ENCODE assay signal across 8 mouse cellular contexts in the genomic region with DNA sequence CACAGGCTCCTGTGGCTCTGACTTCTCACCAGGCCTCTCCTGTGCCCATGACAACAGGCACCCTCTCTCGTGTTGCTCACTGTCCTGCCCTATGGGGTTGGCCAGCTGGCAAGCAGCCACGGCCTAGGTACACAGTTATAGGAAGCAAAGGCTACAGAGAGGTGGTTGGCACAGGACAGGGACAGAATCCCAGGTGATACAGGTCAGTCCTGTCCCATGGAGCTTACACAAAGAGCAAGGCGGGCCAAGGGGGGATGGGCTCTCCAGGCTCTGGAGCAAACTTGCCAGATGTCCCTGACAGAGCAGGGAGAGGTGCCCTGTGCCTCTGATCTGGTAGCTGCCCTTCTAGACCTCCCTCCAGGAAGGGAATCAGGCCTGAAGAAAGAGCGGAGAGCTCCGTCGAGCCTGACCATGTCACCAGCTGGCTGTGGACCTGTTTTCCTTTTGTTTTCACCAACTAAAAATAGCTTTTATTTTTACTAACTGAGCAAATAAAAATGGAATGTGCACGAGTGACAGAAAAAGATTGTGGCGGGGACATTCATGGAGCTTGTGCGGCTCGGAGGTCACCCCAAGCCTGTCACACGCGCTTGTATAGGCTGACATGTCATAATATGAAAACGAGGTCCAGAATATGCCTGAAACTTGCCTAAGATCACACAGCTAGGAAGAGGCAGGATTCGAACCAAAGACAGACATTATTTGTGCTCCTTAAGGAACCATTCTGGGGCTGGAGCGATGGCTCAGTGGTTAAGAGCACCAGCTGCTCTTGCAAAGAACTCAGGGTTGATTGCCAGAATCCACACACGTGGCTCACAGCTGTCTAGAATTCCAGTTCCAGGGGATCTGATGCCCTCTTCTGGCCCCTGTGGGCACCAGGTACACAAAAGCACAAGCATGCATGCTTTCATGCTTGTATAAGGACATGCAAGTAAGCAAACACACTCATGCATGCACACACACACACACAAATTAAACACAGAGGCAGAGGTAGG. TPM values are rescaled to one million over a fixed set of nuclear protein-coding genes. Genes with fewer than 3 reads are reported as not detected.
DNase-seq lines count a peak whose midpoint lies in the region; ATAC-seq lines count a peak whose summit lies in the region.

No protein-coding gene starts in this region.

- WGBS in forebrain, embryonic 10.5 days: 76% methylated on average over 16 of the region's 16 CpGs
- WGBS in forebrain, embryonic 16.5 days: 57% methylated on average over 16 of the region's 16 CpGs
- WGBS in lung, embryonic 16.5 days: 40% methylated on average over 16 of the region's 16 CpGs

- DNase-seq in forebrain, embryonic 10.5 days (ENCODE audit: extremely low spot score, low spot score): no peak
- DNase-seq in cerebellum, adult 9-10 months: peak; percentile 69
- DNase-seq in heart, adult 8-10 months (ENCODE audit: low spot score): peak; percentile 71
- DNase-seq in kidney, adult 9 months: peak; percentile 80
- DNase-seq in testis, postnatal 10 days (ENCODE audit: low spot score): peak; percentile 58

- peaks cover 49% of the 10 kb centered on the region for H3K36me3 ChIP-seq in forebrain, embryonic 10.5 days (replicated peaks)
- H3K36me3 ChIP-seq in forebrain, embryonic 16.5 days (ENCODE audit: control insufficient read depth, insufficient read depth): no peaks in the 10 kb centered on the region
- no peaks in the 10 kb centered on the region for H3K36me3 ChIP-seq in lung, embryonic 16.5 days (ENCODE audit: control insufficient read depth, insufficient read depth, low read length)

- H3K4me2 ChIP-seq in forebrain, embryonic 16.5 days (ENCODE audit: low read length): no peak overlapping the region
- no peak overlapping the region for H3K4me2 ChIP-seq in lung, embryonic 16.5 days (ENCODE audit: low read depth, low read length)

- H3K27ac ChIP-seq in forebrain, embryonic 10.5 days: peak overlapping the region; percentile 77
- H3K27ac ChIP-seq in forebrain, embryonic 16.5 days (ENCODE audit: low read length): no peak overlapping the region
- peak overlapping the region; percentile 80 for H3K27ac ChIP-seq in lung, embryonic 16.5 days (ENCODE audit: low read length)

- peaks cover 60% of the 10 kb centered on the region for H3K4me1 ChIP-seq in forebrain, embryonic 10.5 days
- H3K4me1 ChIP-seq in forebrain, embryonic 16.5 days (replicated peaks; ENCODE audit: control insufficient read depth, insufficient read depth, low read length): peaks cover 9% of the 10 kb centered on the region; the same call in 1 of the 2 replicates
- peaks cover 27% of the 10 kb centered on the region for H3K4me1 ChIP-seq in lung, embryonic 16.5 days (replicated peaks; ENCODE audit: control insufficient read depth, insufficient read depth, low read length)

- no peak for ATAC-seq in forebrain, embryonic 16.5 days
- ATAC-seq in lung, embryonic 16.5 days (ENCODE audit: low read depth): peak; percentile 58
- no peak for ATAC-seq in erythroblast, adult 5-6 weeks (replicated peaks; ENCODE audit: low FRiP score, poor library complexity, severe bottlenecking)

- no peaks in the 10 kb centered on the region for H3K27me3 ChIP-seq in forebrain, embryonic 10.5 days (ENCODE audit: poor library complexity, severe bottlenecking)
- no peaks in the 10 kb centered on the region for H3K27me3 ChIP-seq in forebrain, embryonic 16.5 days (replicated peaks; ENCODE audit: control insufficient read depth, insufficient read depth, low read length)
- no peaks in the 10 kb centered on the region for H3K27me3 ChIP-seq in lung, embryonic 16.5 days (ENCODE audit: control insufficient read depth, insufficient read depth, low read depth, low read length)

- no peak overlapping the region for H3K4me3 ChIP-seq in forebrain, embryonic 10.5 days
- no peak overlapping the region for H3K4me3 ChIP-seq in forebrain, embryonic 16.5 days (replicated peaks; ENCODE audit: low read length)
- no peak overlapping the region for H3K4me3 ChIP-seq in lung, embryonic 16.5 days (ENCODE audit: low read length)

- no peaks in the 10 kb centered on the region for H3K9me3 ChIP-seq in forebrain, embryonic 10.5 days
- H3K9me3 ChIP-seq in forebrain, embryonic 16.5 days (ENCODE audit: control insufficient read depth, low read length): no peaks in the 10 kb centered on the region
- H3K9me3 ChIP-seq in lung, embryonic 16.5 days (ENCODE audit: control insufficient read depth, low read length): no peaks in the 10 kb centered on the region

- no peak overlapping the region for H3K9ac ChIP-seq in forebrain, embryonic 16.5 days (replicated peaks; ENCODE audit: low read depth, low read length)
- H3K9ac ChIP-seq in lung, embryonic 16.5 days (ENCODE audit: low read length): peak overlapping the region; percentile 41

RNA-seq across cellular contexts. Expression of a gene that starts 48.1 kb away (rescaled TPM):
- polyA plus RNA-seq in forebrain, embryonic 10.5 days (2016; fragmentation: Nextera tagmentation; extraction: Ambion mirVana): 22.1 and 23.0 TPM in 2 replicates
- 20.5 and 23.0 TPM in 2 replicates for polyA plus RNA-seq in forebrain, embryonic 16.5 days (2015; fragmentation: Nextera tagmentation; extraction: Ambion mirVana)
- 10 to 100 TPM; 59.6 to 80.5 (median 71.9) TPM for total RNA-seq in heart, adult 8-10 months (2022)
- polyA plus RNA-seq in lung, embryonic 16.5 days (2015; fragmentation: Nextera tagmentation; extraction: Ambion mirVana): 15.5 and 15.8 TPM in 2 replicates
- total RNA-seq in erythroblast, adult 5-6 weeks (2015; ENCODE audit: low replicate concordance): 1.5 and 7.3 TPM in 2 replicates
- total RNA-seq in erythroblast, adult 5-6 weeks (2017; ENCODE audit: low replicate concordance): 2.6 and 4.5 TPM in 2 replicates
